Mouse (Mus musculus) heart, postnatal 25 days (tissue): Measurements from ENCODE around the gene Grn. TPM values are rescaled to one million over a fixed set of nuclear protein-coding genes. Genes with fewer than 3 reads are reported as not detected.

Experiments
- DNase-seq: peaks from one replicate; pipeline ENCODE4 v3.0.0; 2022; ENCODE audit warnings: low spot score
- intact Hi-C: fragments of 180-260 bp; cut with DNase I; formaldehyde crosslinking; loops from one replicate; pipeline ENCODE4 v1.15.1; 2025
- total RNA-seq, 2 experiments: library from RNA; stranded (reverse); gene quantifications; 2 replicates each; pipeline ENCODE4 v1.2.3; 2021

The Grn gene
- total RNA-seq, 2 experiments from 2014 or later = 101 to 104 TPM

GRCm38 (mm10) chr11:102415034-102415802, 14.9 kb upstream of the Grn start:
- intact Hi-C loops = no loop called here
- DNase-seq = no peak

- intact Hi-C loops = no loop called here
- DNase-seq = no peak
Observed at GRCm38 (mm10) chr11:102417160-102417559, 13.0 kb upstream of the Grn start.

- intact Hi-C loops = no loop called here
- DNase-seq = no peak
Observed at GRCm38 (mm10) chr11:102418887-102419286, 11.2 kb upstream of the Grn start.

- DNase-seq = no peak
Observed at GRCm38 (mm10) chr11:102421559-102421958, 8.6 kb upstream of the Grn start.

GRCm38 (mm10) chr11:102424666-102425065, 5.4 kb upstream of the Grn start:
- intact Hi-C loops = no loop called here
- DNase-seq = no peak

More at GRCm38 (mm10) chr11:102421559-102421958, 8.6 kb upstream of the Grn start:
- intact Hi-C loops = no loop called here

- intact Hi-C loops = no loop called here
- no peak for DNase-seq
Observed at GRCm38 (mm10) chr11:102425555-102426316, 4.4 kb upstream of the Grn start.

GRCm38 (mm10) chr11:102428981-102429540, 1.1 kb upstream of the Grn start:
- no peak for DNase-seq

GRCm38 (mm10) chr11:102429551-102429950, 564 bp upstream of the Grn start:
- no peak for DNase-seq
- intact Hi-C loops = loop anchor here (1.0 kb wide), 1 partner anchor 20 kb away; no protein-coding TSS in a partner anchor

More at GRCm38 (mm10) chr11:102428981-102429540, 1.1 kb upstream of the Grn start:
- intact Hi-C loops = loop anchor here (1.0 kb wide), 1 partner anchor 20 kb away; no protein-coding TSS in a partner anchor

GRCm38 (mm10) chr11:102431018-102431645, 1.0 kb downstream of the Grn start:
- peak; percentile 63 for DNase-seq
- intact Hi-C loops = loop anchor here (2.0 to 5.0 kb wide), 2 partner anchors 122 to 214 kb away; no protein-coding TSS in a partner anchor

- no peak for DNase-seq
- intact Hi-C loops = loop anchor here (2.0 to 5.0 kb wide), 2 partner anchors 123 to 214 kb away; no protein-coding TSS in a partner anchor
Observed at GRCm38 (mm10) chr11:102431728-102432114, 1.6 kb downstream of the Grn start.

GRCm38 (mm10) chr11:102432115-102432843, 2.2 kb downstream of the Grn start:
- intact Hi-C loops = loop anchor here (5.0 kb wide), 1 partner anchor 215 kb away; no protein-coding TSS in a partner anchor
- DNase-seq = no peak

GRCm38 (mm10) chr11:102432896-102433295, 2.8 kb downstream of the Grn start:
- DNase-seq = peak; percentile 65
- intact Hi-C loops = loop anchor here (5.0 kb wide), 1 partner anchor 216 kb away; no protein-coding TSS in a partner anchor

GRCm38 (mm10) chr11:102433866-102434265, 3.8 kb downstream of the Grn start:
- intact Hi-C loops = loop anchor here (5.0 kb wide), 1 partner anchor 217 kb away; no protein-coding TSS in a partner anchor
- no peak for DNase-seq

GRCm38 (mm10) chr11:102434406-102434805, 4.3 kb downstream of the Grn start:
- intact Hi-C loops = loop anchor here (5.0 kb wide), 1 partner anchor 217 kb away; no protein-coding TSS in a partner anchor
- DNase-seq = peak; percentile 65

GRCm38 (mm10) chr11:102434816-102435705, 4.9 kb downstream of the Grn start:
- intact Hi-C loops = loop anchor here (5.0 kb wide), 1 partner anchor 218 kb away; no protein-coding TSS in a partner anchor
- no peak for DNase-seq

- intact Hi-C loops = no loop called here
- DNase-seq = no peak
Observed at GRCm38 (mm10) chr11:102435754-102436470, 5.8 kb downstream of the Grn start.

- DNase-seq = no peak
- intact Hi-C loops = no loop called here
Observed at GRCm38 (mm10) chr11:102436471-102436790, 6.3 kb downstream of the Grn start.
